Mouse (Mus musculus): Measurements from ENCODE around the gene Arid1b.

DNA sequence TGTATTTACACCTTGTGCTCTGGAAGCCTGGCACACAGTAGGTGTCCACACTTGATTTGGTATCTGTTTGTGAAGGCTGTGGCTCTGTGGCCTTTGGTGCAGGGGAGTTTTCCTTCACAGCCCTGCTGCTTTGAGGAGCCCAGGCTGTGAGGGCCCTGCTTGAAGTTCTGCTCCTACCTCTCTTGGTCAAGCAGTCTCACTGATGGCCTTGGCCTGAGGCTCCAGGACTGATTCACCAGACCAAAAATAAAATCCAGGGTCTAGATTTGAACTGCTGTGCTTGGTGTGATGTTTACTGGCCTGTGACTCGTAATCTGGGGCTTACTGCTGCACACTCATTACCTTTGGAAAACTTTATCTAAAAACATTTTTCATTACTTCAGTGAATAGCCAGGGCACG lies 45.7 kb downstream of the Arid1b start:
- no peak for TF ChIP-seq EP300 (IDR thresholded peaks at IDR 0.05; ENCODE audit: low read length)
- no peak for TF ChIP-seq CTCF (conservative IDR thresholded peaks at IDR 0.05 in 1 of 2, IDR thresholded peaks at IDR 0.05 in 1 of 2; ENCODE audit: low read depth in 2 of 2, low read length in 2 of 2)
- TF ChIP-seq POLR2A (IDR thresholded peaks at IDR 0.05; ENCODE audit: low read depth, low read length), result no peak
- TF ChIP-seq ZC3H11A (IDR thresholded peaks at IDR 0.05; ENCODE audit: low read depth, low read length), result no peak
- TF ChIP-seq TCF12 (IDR thresholded peaks at IDR 0.05; ENCODE audit: low read depth, low read length), result no peak
- TF ChIP-seq SMC3 (IDR thresholded peaks at IDR 0.05; ENCODE audit: low read depth, low read length), result no peak
- TF ChIP-seq UBTF (IDR thresholded peaks at IDR 0.05; ENCODE audit: low read depth, low read length), result no peak
- TF ChIP-seq CHD2 (IDR thresholded peaks at IDR 0.05; ENCODE audit: low read length), result no peak
- TF ChIP-seq KAT2A (IDR thresholded peaks at IDR 0.05; ENCODE audit: insufficient replicate concordance, low read length), result no peak
- TF ChIP-seq NRF1 (IDR thresholded peaks at IDR 0.05; ENCODE audit: low read depth, low read length), result no peak
- no peak for TF ChIP-seq JUND (conservative IDR thresholded peaks at IDR 0.05; ENCODE audit: low read depth, low read length)

Data from CH12.LX (cell line).